Mouse (Mus musculus) intestine, embryonic 16.5 days (tissue): ENCODE results near the gene Prpf8. TPM values are rescaled to one million over a fixed set of nuclear protein-coding genes. Genes with fewer than 3 reads are reported as not detected.
A peak's percentile ranks its signal among the peaks of the same experiment; 100 is the strongest.

Source experiments
- ATAC-seq: fragments of 200-750 bp; cut with Nextera tagmentation; 2 replicates; pipeline ENCODE4 v1.8.0; 2017; ENCODE audit warnings: moderate TSS enrichment, moderate library complexity
- H3K27ac ChIP-seq: fragments of 300-500 bp; sonication (generic); 2 replicates; pipeline ENCODE4 v1.5.1; 2014; ENCODE audit warnings: mild to moderate bottlenecking, low read length
- H3K27me3 ChIP-seq: fragments of 300-500 bp; sonication (generic); replicated peaks from 2 replicates; pipeline ENCODE4 v1.6.1; 2014; ENCODE audit warnings: low read length, control low read depth, mixed read lengths; ENCODE audit not compliant: control insufficient read depth, insufficient read depth
- H3K36me3 ChIP-seq: fragments of 300-500 bp; sonication (generic); 2 replicates; pipeline ENCODE4 v1.6.1; 2014; ENCODE audit warnings: low read length, control low read depth; ENCODE audit not compliant: control insufficient read depth, insufficient read depth
- H3K4me1 ChIP-seq: fragments of 300-500 bp; sonication (generic); 2 replicates; pipeline ENCODE4 v1.6.1; 2014; ENCODE audit warnings: low read length, control low read depth, mixed read lengths; ENCODE audit not compliant: control insufficient read depth, insufficient read depth
- H3K4me2 ChIP-seq: fragments of 300-500 bp; sonication (generic); 2 replicates; pipeline ENCODE4 v1.6.1; 2014; ENCODE audit warnings: low read depth, low read length, control low read depth
- H3K4me3 ChIP-seq: fragments of 300-500 bp; sonication (generic); 2 replicates; pipeline ENCODE4 v1.5.1; 2014; ENCODE audit warnings: mild to moderate bottlenecking, low read length
- H3K9ac ChIP-seq: fragments of 300-500 bp; sonication (generic); 2 replicates; pipeline ENCODE4 v1.6.1; 2014; ENCODE audit warnings: low read depth, low read length
- H3K9me3 ChIP-seq: fragments of 300-500 bp; sonication (generic); 2 replicates; pipeline ENCODE4 v1.6.1; 2016; ENCODE audit warnings: low read length, control low read depth; ENCODE audit not compliant: control insufficient read depth
- WGBS: fragments of 180-500 bp; shearing (Covaris S2); extraction: QIAGEN DNeasy Blood & Tissue Kit; methylation state at CpG from one replicate; pipeline ENCODE4 v1.1.7; 2014; 5-methylcytosine and 5-hydroxymethylcytosine counted together
- polyA plus RNA-seq: library from polyadenylated mRNA; unstranded; fragments of >200 nt; fragmentation: Nextera tagmentation; extraction: Ambion mirVana; gene quantifications from 2 replicates; pipeline ENCODE4 v1.2.1, GENCODE M21; 2015

Gene Prpf8
- polyA plus RNA-seq, 1 experiment from 2014 or later, result 34.8 TPM

DNA sequence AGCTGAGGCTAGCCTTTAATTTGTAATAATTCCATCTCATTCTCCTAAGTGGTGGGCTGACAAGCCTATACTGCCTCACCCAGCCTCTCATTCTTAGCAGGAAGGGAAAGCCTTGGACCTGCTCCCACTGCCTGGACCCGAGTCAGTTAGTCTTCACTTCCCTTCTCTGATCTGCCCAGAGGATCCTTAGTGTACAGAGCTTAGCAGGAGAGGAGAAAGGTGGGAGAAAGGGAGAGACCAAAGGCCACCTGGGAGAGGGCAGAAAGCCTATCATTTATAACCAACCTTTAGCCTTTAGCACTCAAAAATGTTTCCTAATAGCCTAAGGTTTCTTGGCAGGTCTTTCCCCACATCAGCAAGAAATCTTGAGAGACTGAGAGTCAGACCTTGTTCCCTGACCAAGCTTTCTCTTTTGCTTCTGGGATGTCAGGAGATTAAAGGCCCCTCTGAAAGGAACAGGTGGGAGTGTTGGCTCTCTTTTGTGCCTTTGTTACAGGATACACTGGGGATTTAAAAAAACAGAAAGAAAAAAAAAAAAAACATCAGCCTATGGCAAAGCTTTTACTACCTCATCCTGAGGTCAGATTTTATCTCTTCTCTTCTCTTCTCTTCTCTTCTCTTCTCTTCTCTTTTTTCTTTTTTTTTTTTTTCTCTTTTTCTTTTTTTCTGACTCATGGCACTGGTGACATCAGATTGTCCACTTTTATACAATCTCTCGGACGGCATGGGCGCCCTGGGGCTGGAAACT lies 47.8 kb downstream of the Prpf8 start:
- Histone ChIP-seq H3K9ac (no peak overlapping the region), H3K27ac (peak overlapping the region; percentile 79), H3K4me2 (peak overlapping the region; percentile 7; the same call in 1 of the 2 replicates), H3K4me3 (no peak overlapping the region), H3K27me3 (no peaks in the 10 kb centered on the region), H3K9me3 (no peaks in the 10 kb centered on the region), H3K4me1 (peaks cover 23% of the 10 kb centered on the region), H3K36me3 (no peaks in the 10 kb centered on the region)
- ATAC-seq, result peak; percentile 31
- 57% methylated on average over 4 of the region's 4 CpGs for WGBS

DNA sequence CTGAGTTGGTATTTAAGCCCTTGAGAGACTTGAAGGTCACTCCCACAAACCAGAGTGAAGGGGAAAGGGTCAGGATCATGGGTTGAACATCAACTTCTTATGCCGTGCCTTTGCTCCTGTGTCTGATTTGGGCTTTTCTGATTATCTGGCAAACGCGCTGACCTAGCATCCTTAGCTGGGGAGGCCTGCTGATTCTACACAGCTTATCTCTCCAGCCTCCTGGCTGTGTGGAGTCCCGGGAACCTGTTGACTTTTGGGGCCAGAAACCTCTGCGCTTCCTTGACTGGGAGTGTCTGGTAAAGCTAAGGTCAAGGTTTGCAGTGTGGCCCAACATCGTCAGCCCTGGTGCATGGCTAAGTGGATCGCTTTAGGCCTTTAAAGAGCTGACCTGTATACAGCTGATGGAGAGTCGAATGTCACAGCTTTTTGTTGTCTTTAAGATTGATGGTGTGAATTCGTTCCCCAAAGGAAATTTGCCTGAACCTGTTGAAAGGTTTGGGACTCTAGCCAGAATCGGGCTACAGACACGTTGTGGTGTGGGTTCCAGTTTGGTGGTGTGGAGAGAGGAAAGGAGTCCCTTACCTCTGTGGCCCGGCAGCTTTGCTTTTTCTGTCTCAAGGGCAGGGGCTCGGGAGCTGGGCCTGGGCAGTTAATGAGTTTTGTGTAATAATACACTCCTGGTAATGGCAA lies 48.6 kb downstream of the Prpf8 start:
- 43% methylated on average over 13 of the region's 13 CpGs for WGBS
- Histone ChIP-seq H3K9me3 (no peaks in the 10 kb centered on the region), H3K27ac (peak overlapping the region; percentile 79), H3K4me1 (peaks cover 25% of the 10 kb centered on the region), H3K4me3 (no peak overlapping the region), H3K27me3 (no peaks in the 10 kb centered on the region), H3K36me3 (no peaks in the 10 kb centered on the region), H3K9ac (peak overlapping the region; percentile 42), H3K4me2 (peak overlapping the region; percentile 7)
- peak; percentile 6; the same call in 1 of the 2 replicates for ATAC-seq

DNA sequence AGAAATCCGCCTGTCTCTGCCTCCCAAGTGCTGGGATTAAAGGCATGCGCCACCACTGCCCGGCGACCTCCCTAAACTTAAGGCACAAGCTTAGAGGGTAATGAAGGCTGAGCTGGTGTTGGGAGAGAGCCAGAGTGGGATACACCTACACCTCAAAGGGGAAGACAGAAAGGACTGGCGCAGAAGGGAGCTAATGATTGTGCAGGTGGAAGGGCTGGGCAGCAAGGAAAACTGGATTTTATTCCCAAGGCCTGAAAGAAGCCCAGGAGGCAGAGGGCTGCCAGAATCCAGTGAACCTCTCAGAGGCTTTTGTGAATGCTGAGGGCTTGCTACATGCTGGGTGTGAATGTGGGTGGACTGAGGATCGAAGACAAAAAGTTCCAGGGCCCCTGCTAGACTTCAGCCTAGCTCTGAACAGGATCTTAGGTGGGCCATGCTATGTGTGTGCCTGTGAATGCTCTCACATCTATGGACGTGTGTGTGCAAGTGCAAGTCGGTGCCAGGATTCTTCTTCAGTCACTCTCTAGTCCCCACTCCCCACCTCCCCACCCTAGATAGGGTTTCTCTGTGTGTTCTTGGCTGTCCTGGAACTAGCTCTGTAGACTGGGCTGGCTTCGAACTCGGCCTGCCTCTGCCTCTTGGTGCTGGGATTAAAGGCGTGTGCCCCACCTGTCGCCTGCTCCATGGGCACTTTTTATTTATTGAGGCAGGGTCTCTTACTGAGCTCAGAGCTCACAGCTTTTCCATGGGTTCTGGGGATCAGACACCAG lies 49.8 kb downstream of the Prpf8 start:
- Histone ChIP-seq H3K4me2 (no peak overlapping the region), H3K27ac (no peak overlapping the region), H3K27me3 (no peaks in the 10 kb centered on the region), H3K9ac (no peak overlapping the region), H3K4me3 (no peak overlapping the region), H3K9me3 (no peaks in the 10 kb centered on the region), H3K4me1 (peaks cover 30% of the 10 kb centered on the region), H3K36me3 (no peaks in the 10 kb centered on the region)
- WGBS, result 88% methylated on average over 12 of the region's 12 CpGs
- ATAC-seq, result no peak

DNA sequence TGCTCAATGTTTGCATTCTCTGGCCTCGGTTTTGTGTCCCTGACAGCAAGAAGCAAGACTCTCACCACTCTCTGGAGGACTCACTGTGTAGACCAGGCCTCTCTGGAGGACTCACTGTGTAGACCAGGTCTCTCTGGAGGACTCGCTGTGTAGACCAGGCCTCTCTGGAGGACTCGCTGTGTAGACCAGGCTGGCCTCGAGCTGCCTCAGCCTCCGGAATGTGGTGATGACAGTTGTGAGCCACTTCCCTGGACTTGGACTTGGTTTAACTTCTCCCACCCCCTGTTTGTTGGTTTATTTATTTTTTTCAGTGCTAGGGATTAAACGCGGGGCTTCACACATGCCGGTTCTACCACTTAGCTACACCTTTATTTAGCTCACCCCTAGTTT lies 50.4 kb downstream of the Prpf8 start:
- H3K9me3 ChIP-seq, result no peaks in the 10 kb centered on the region
- no peak overlapping the region for H3K4me2 ChIP-seq
- no peak for ATAC-seq
- 84% methylated on average over 8 of the region's 8 CpGs for WGBS
- no peaks in the 10 kb centered on the region for H3K36me3 ChIP-seq
- H3K4me1 ChIP-seq, result peaks cover 30% of the 10 kb centered on the region
- no peak overlapping the region for H3K4me3 ChIP-seq
- H3K27me3 ChIP-seq, result no peaks in the 10 kb centered on the region
- H3K9ac ChIP-seq, result no peak overlapping the region
- H3K27ac ChIP-seq, result no peak overlapping the region

DNA sequence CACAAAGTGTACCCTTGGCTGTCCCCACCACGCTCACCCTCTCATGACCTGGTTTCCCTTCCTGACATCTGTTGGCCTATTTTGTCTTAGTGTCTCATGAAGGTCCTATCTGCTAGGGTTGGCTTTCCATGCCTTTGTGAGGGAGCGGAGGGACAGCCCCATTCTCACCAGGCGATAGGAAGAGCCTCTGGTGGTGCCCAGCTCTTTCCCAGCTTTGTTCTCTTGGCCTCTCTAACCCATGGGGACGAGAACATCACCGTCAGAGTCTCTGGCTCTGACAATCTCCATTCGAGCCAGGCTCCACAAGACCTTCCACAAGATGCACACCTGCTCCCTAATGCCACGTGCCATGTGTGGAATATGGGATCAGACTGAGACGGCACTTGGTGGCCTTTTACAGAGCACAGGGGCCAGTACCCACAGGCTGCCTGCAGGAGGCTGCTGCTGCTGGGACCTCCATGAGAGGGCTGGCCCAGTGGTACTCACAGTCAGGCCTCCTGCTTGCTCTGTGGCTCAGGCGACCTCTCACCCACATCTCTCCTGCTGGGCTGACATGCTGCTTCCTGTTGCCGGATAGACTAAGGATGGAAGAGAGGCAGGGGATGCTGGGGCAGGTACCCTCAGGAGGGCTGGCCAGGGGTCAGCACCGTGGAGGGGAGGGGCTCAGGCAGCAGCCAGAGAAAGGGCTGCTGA lies 51.0 kb downstream of the Prpf8 start:
- no peak overlapping the region for H3K4me3 ChIP-seq
- no peaks in the 10 kb centered on the region for H3K27me3 ChIP-seq
- 55% methylated on average over 11 of the region's 11 CpGs for WGBS
- H3K36me3 ChIP-seq, result no peaks in the 10 kb centered on the region
- peaks cover 27% of the 10 kb centered on the region for H3K4me1 ChIP-seq
- H3K9me3 ChIP-seq, result no peaks in the 10 kb centered on the region
- H3K27ac ChIP-seq, result peak overlapping the region; percentile 51
- peak overlapping the region; percentile 8; the same call in 1 of the 2 replicates for H3K9ac ChIP-seq
- H3K4me2 ChIP-seq, result no peak overlapping the region
- ATAC-seq, result no peak

DNA sequence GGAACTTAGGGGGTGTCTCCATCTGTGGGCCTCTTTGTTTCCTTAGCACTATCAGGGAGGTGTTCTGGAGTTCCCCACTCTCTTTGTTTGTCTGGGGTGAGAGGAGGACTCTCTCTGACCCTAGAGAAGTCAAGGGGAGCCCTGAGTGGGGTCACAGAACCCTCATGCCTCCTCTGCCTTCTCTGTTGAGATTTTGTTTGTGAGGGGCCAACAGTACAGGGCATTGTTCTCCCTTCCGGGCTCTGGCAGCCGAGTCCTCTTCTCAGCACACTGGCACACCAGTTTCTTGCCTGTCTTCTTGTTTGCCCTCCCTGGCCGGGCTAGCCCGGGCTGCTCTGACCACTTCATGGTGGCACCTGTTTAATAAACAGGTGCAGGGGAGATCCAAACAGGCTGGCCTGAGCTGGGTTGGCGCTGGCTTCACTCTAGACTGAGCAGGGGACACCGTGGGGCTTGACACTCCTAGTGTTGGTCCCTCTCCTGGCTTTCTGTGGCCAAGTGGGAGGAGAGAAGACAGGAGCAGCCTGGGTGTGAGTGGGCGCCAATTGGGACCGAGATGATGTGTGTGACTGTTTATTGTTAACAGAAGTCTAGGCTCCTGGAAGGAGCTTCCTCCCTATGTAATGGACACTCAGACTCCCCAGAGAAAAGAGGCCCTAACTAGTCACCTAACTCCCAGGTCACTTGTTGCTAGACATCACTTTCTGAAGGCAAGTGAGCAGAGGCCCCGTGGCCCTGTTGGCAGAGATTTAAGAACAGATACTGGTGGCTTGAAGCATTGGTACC lies 51.8 kb downstream of the Prpf8 start:
- Histone ChIP-seq H3K36me3 (no peaks in the 10 kb centered on the region), H3K9ac (0 out of 2 replicates have a peak overlapping the region, but pooled peaks have one; percentile 8), H3K9me3 (no peaks in the 10 kb centered on the region), H3K4me2 (no peak overlapping the region), H3K4me1 (peaks cover 21% of the 10 kb centered on the region), H3K27me3 (no peaks in the 10 kb centered on the region), H3K4me3 (no peak overlapping the region), H3K27ac (peak overlapping the region; percentile 51)
- ATAC-seq, result no peak
- 58% methylated on average over 9 of the region's 9 CpGs for WGBS

DNA sequence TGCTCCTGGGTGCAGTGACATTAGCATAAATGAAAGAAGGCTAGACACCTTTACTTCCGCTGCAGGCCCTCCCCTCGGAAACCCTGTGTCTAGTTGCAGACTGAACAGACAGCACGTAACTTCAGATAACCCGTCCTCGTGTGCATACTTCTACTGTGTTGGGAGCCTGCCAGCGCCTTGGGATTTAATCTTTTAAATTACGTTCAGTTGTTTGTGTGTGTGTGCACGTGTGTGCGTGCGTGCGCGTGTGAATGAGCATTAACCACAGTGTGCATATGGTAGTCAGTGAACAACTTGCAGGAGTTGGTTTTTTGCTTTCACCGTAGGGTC lies 52.3 kb downstream of the Prpf8 start:
- no peak for ATAC-seq
- Histone ChIP-seq H3K9ac (no peak overlapping the region), H3K4me1 (peaks cover 21% of the 10 kb centered on the region), H3K4me3 (no peak overlapping the region), H3K36me3 (no peaks in the 10 kb centered on the region), H3K4me2 (no peak overlapping the region), H3K27me3 (no peaks in the 10 kb centered on the region), H3K27ac (no peak overlapping the region), H3K9me3 (no peaks in the 10 kb centered on the region)
- 89% methylated on average over 13 of the region's 13 CpGs for WGBS

DNA sequence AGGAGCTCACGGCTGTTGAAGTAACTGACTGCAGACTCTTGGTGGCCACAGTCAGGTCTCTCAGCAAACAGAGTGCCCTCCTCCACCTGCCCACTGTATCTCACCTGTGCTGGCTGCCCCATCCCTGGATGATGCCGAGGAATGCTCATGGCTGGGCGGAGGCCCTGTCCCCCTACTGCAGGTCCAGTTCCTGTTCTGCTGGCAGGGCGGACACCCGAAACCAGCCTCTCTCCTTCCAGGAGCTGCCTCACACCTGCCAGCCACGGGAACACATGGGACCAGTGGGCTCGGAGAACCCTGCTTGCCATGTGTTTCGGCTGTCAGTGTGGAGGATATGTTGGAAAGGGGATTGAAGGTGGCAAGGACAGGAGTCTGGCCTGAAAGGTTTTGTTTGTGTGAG lies 53.6 kb downstream of the Prpf8 start:
- peaks cover 19% of the 10 kb centered on the region for H3K4me1 ChIP-seq
- no peak overlapping the region for H3K27ac ChIP-seq
- no peaks in the 10 kb centered on the region for H3K36me3 ChIP-seq
- H3K9me3 ChIP-seq, result no peaks in the 10 kb centered on the region
- ATAC-seq, result no peak
- no peak overlapping the region for H3K4me3 ChIP-seq
- 83% methylated on average over 8 of the region's 8 CpGs for WGBS
- no peak overlapping the region for H3K9ac ChIP-seq
- no peaks in the 10 kb centered on the region for H3K27me3 ChIP-seq
- no peak overlapping the region for H3K4me2 ChIP-seq
